ENCODE assay signal across 35 mouse cellular contexts in genomic region chr11:113737553-113737854, GRCm38 (mm10). TPM values are rescaled to one million over a fixed set of nuclear protein-coding genes. Genes with fewer than 3 reads are reported as not detected.
DNase-seq lines count a peak whose midpoint lies in the region; ATAC-seq and TF ChIP-seq lines count a peak whose summit lies in the region.
"Had no signal": no experiment of that assay in that cellular context is flagged by ENCODE, and none has a peak within 500 bp of the region (broad histone marks: within the 10 kb centered on the region; RNA-seq: fewer than 3 reads in every experiment).

No protein-coding gene starts in this region.

- DNase-seq in gastrocnemius, adult 2 months: no peak
- no peak for DNase-seq in gastrocnemius, postnatal 10 days
- no peak for DNase-seq in adrenal gland, postnatal 36 days
- DNase-seq: adrenal gland, postnatal 10 days; cerebellum, adult 18-20 months; cerebellum, postnatal 10 days; forebrain, postnatal 0 days; gastrocnemius, postnatal 25 days; kidney, postnatal 4 days; layer of hippocampus, adult 9-11 months; retina, postnatal 1 day; right cerebral cortex, postnatal 14 days had no signal

- no peaks in the 10 kb centered on the region for H3K9me3 ChIP-seq in liver, embryonic 16.5 days (replicated peaks; ENCODE audit: control insufficient read depth, low read length)
- no peaks in the 10 kb centered on the region for H3K9me3 ChIP-seq in liver, embryonic 12.5 days (replicated peaks)
- H3K9me3 ChIP-seq in megakaryocyte, embryonic 14.5 days: peaks cover 9% of the 10 kb centered on the region
- H3K9me3 ChIP-seq: forebrain, embryonic 12.5 days; heart, embryonic 12.5 days; limb, embryonic 10.5 days; limb, embryonic 15.5 days; liver, embryonic 15.5 days; midbrain, embryonic 15.5 days; neural tube, embryonic 15.5 days; stomach, embryonic 15.5 days had no signal

- no peaks in the 10 kb centered on the region; the same call in 1 of the 2 replicates for H3K36me3 ChIP-seq in liver, embryonic 16.5 days (ENCODE audit: control insufficient read depth, insufficient read depth)
- H3K36me3 ChIP-seq in liver, embryonic 12.5 days: peaks cover 36% of the 10 kb centered on the region
- peaks cover 10% of the 10 kb centered on the region for H3K36me3 ChIP-seq in megakaryocyte, embryonic 14.5 days (replicated peaks; ENCODE audit: low read length)
- H3K36me3 ChIP-seq: midbrain, embryonic 15.5 days; neural tube, embryonic 15.5 days had no signal

- H3K4me2 ChIP-seq in liver, embryonic 16.5 days (ENCODE audit: low read depth, low read length): no peak overlapping the region
- no peak overlapping the region for H3K4me2 ChIP-seq in liver, embryonic 12.5 days
- H3K4me2 ChIP-seq: forebrain, embryonic 12.5 days; heart, embryonic 12.5 days; hindbrain, embryonic 14.5 days; limb, embryonic 15.5 days; midbrain, embryonic 15.5 days; neural tube, embryonic 15.5 days; stomach, embryonic 15.5 days had no signal

- peaks cover 61% of the 10 kb centered on the region for H3K4me1 ChIP-seq in liver, embryonic 16.5 days (ENCODE audit: control insufficient read depth, low read depth, low read length)
- H3K4me1 ChIP-seq in liver, embryonic 12.5 days: peaks cover 88% of the 10 kb centered on the region
- H3K4me1 ChIP-seq in megakaryocyte, embryonic 14.5 days: peaks cover 67% of the 10 kb centered on the region

- H3K9ac ChIP-seq in liver, embryonic 16.5 days (ENCODE audit: low read depth, low read length): no peak overlapping the region
- H3K9ac ChIP-seq in liver, embryonic 12.5 days: no peak overlapping the region
- H3K9ac ChIP-seq: forebrain, embryonic 12.5 days; forebrain, postnatal 0 days; heart, embryonic 12.5 days; hindbrain, embryonic 14.5 days; limb, embryonic 15.5 days; liver, embryonic 15.5 days; midbrain, embryonic 15.5 days; neural tube, embryonic 15.5 days; stomach, embryonic 15.5 days had no signal

- peak overlapping the region; percentile 50 for H3K27ac ChIP-seq in gastrocnemius, adult 2 months
- H3K27ac ChIP-seq in liver, embryonic 16.5 days (ENCODE audit: low read length): 0 out of 2 replicates have a peak overlapping the region, but pooled peaks have one; percentile 22
- H3K27ac ChIP-seq in liver, embryonic 12.5 days: no peak overlapping the region
- H3K27ac ChIP-seq: forebrain, embryonic 12.5 days; hindbrain, embryonic 14.5 days; limb, embryonic 10.5 days; limb, embryonic 15.5 days; liver, embryonic 15.5 days; midbrain, embryonic 10.5 days; midbrain, embryonic 15.5 days; neural tube, embryonic 15.5 days; stomach, embryonic 15.5 days had no signal

- intact Hi-C loops in gastrocnemius, adult 2 months (cut with DNase I): no loop called here

- no peak for ATAC-seq in liver, embryonic 16.5 days (ENCODE audit: low read depth)
- ATAC-seq in liver, embryonic 12.5 days: no peak
- ATAC-seq in megakaryocyte, adult 5-6 weeks (ENCODE audit: poor library complexity, severe bottlenecking): no peak
- ATAC-seq: forebrain, postnatal 0 days; intestine, postnatal 0 days; midbrain, embryonic 15.5 days; Patski had no signal

- no peaks in the 10 kb centered on the region for H3K27me3 ChIP-seq in liver, embryonic 16.5 days (ENCODE audit: control insufficient read depth, insufficient read depth, low read depth, low read length)
- H3K27me3 ChIP-seq in liver, embryonic 12.5 days (replicated peaks): no peaks in the 10 kb centered on the region
- peaks cover 7% of the 10 kb centered on the region for H3K27me3 ChIP-seq in megakaryocyte, embryonic 14.5 days (replicated peaks)
- H3K27me3 ChIP-seq: CH12.LX; forebrain, embryonic 12.5 days; heart, embryonic 12.5 days; limb, embryonic 15.5 days; liver, embryonic 15.5 days; midbrain, embryonic 15.5 days; neural tube, embryonic 15.5 days; Patski; stomach, embryonic 15.5 days had no signal

- WGBS in liver, embryonic 16.5 days (ENCODE audit: insufficient replicate concordance): 72% methylated on average over 3 of the region's 3 CpGs
- WGBS in liver, embryonic 12.5 days (ENCODE audit: insufficient replicate concordance): 74% methylated on average over 3 of the region's 3 CpGs

- TF ChIP-seq CTCF in gastrocnemius, adult 2 months (IDR thresholded peaks at IDR 0.05): no peak

- H3K4me3 ChIP-seq in gastrocnemius, adult 2 months: no peak overlapping the region
- H3K4me3 ChIP-seq in liver, embryonic 16.5 days (ENCODE audit: low read depth, low read length): no peak overlapping the region
- no peak overlapping the region for H3K4me3 ChIP-seq in liver, embryonic 12.5 days
- peak overlapping the region; percentile 46 for H3K4me3 ChIP-seq in megakaryocyte, embryonic 14.5 days (replicated peaks)
- H3K4me3 ChIP-seq: erythroblast, embryonic 14.5 days; forebrain, embryonic 12.5 days; heart, embryonic 12.5 days; limb, embryonic 10.5 days; limb, embryonic 15.5 days; liver, embryonic 15.5 days; midbrain, embryonic 10.5 days; midbrain, embryonic 15.5 days; neural tube, embryonic 15.5 days; stomach, embryonic 15.5 days had no signal

RNA-seq across cellular contexts. Expression of gene Cdc42ep4, which starts 14.2 kb away (rescaled TPM):
- total RNA-seq in gastrocnemius, adult 2 months (2021): 1 to 10 TPM; 5.2 to 9.1 TPM
- total RNA-seq in gastrocnemius, postnatal 10 days (2021): 10 to 100 TPM; 19.1 to 22.0 TPM
- polyA plus RNA-seq in liver, embryonic 16.5 days (2015; fragmentation: Nextera tagmentation; extraction: Ambion mirVana): 16.7 and 18.4 TPM in 2 replicates
- 21.1 and 21.9 TPM in 2 replicates for polyA plus RNA-seq in liver, embryonic 12.5 days (2016; fragmentation: Nextera tagmentation; extraction: Ambion mirVana)
- 2.9 and 9.4 TPM in 2 replicates for polyA plus RNA-seq in megakaryocyte, embryonic 14.5 days (2012; ENCODE audit: insufficient read depth, low replicate concordance)
- 14.0 and 20.1 TPM in 2 replicates for total RNA-seq in megakaryocyte, adult 5-6 weeks (2015)
- 26.9 and 27.8 TPM in 2 replicates for total RNA-seq in megakaryocyte, adult 5-6 weeks (2017)
- 100 to 1,000 TPM; 128 to 136 TPM for total RNA-seq in adrenal gland, postnatal 36 days (2021)

RNA-seq across cellular contexts. Expression of gene Cpsf4l, which starts 27.7 kb away (rescaled TPM):
- not detected for total RNA-seq in gastrocnemius, adult 2 months (2021)
- not detected for total RNA-seq in gastrocnemius, postnatal 10 days (2021)
- 0.18 TPM in 1 of 2 replicates, not detected in the other for polyA plus RNA-seq in liver, embryonic 16.5 days (2015; fragmentation: Nextera tagmentation; extraction: Ambion mirVana)
- 0.20 TPM in 1 of 2 replicates, not detected in the other for polyA plus RNA-seq in liver, embryonic 12.5 days (2016; fragmentation: Nextera tagmentation; extraction: Ambion mirVana)
- polyA plus RNA-seq in megakaryocyte, embryonic 14.5 days (2012; ENCODE audit: insufficient read depth, low replicate concordance): not detected in 2 replicates
- total RNA-seq in megakaryocyte, adult 5-6 weeks (2015): not detected in 2 replicates
- not detected in 2 replicates for total RNA-seq in megakaryocyte, adult 5-6 weeks (2017)
- total RNA-seq in adrenal gland, postnatal 36 days (2021): under 1 TPM; 0.23 to 0.76 TPM
- total RNA-seq: forebrain, postnatal 0 days; gastrocnemius, postnatal 25 days; heart, adult 18-20 months; hematopoietic stem cell, adult 5-6 weeks; left cerebral cortex, postnatal 10 days had no signal
- polyA plus RNA-seq: C2C12; erythroblast, embryonic 14.5 days; heart, embryonic 12.5 days; intestine, postnatal 0 days; liver, embryonic 15.5 days; small intestine, adult 2 months had no signal

RNA-seq across cellular contexts. Expression of gene D11Wsu47e, which starts 53.3 kb away (rescaled TPM):
- total RNA-seq in gastrocnemius, adult 2 months (2021): 1 to 10 TPM; 4.5 to 6.3 TPM
- 10 to 100 TPM in 1 of 2 experiments, 1 to 10 TPM in 1; 7.3 to 10.9 TPM for total RNA-seq in gastrocnemius, postnatal 10 days (2021)
- 7.6 and 7.8 TPM in 2 replicates for polyA plus RNA-seq in liver, embryonic 16.5 days (2015; fragmentation: Nextera tagmentation; extraction: Ambion mirVana)
- polyA plus RNA-seq in liver, embryonic 12.5 days (2016; fragmentation: Nextera tagmentation; extraction: Ambion mirVana): 14.8 and 16.0 TPM in 2 replicates
- polyA plus RNA-seq in megakaryocyte, embryonic 14.5 days (2012; ENCODE audit: insufficient read depth, low replicate concordance): 5.2 TPM in 1 of 2 replicates, not detected in the other
- 3.2 and 5.4 TPM in 2 replicates for total RNA-seq in megakaryocyte, adult 5-6 weeks (2015)
- 10.3 and 13.1 TPM in 2 replicates for total RNA-seq in megakaryocyte, adult 5-6 weeks (2017)
- 10 to 100 TPM; 13.4 to 18.7 TPM for total RNA-seq in adrenal gland, postnatal 36 days (2021)

RNA-seq across cellular contexts. Expression of gene Fam104a, which starts 53.5 kb away (rescaled TPM):
- total RNA-seq in gastrocnemius, adult 2 months (2021): 10 to 100 TPM; 29.0 to 33.0 TPM
- total RNA-seq in gastrocnemius, postnatal 10 days (2021): 10 to 100 TPM; 34.8 to 37.9 TPM
- polyA plus RNA-seq in liver, embryonic 16.5 days (2015; fragmentation: Nextera tagmentation; extraction: Ambion mirVana): 38.9 and 39.2 TPM in 2 replicates
- polyA plus RNA-seq in liver, embryonic 12.5 days (2016; fragmentation: Nextera tagmentation; extraction: Ambion mirVana): 56.1 and 58.5 TPM in 2 replicates
- 129 and 266 TPM in 2 replicates for polyA plus RNA-seq in megakaryocyte, embryonic 14.5 days (2012; ENCODE audit: insufficient read depth, low replicate concordance)
- 15.5 and 16.1 TPM in 2 replicates for total RNA-seq in megakaryocyte, adult 5-6 weeks (2015)
- 11.2 and 19.6 TPM in 2 replicates for total RNA-seq in megakaryocyte, adult 5-6 weeks (2017)
- 10 to 100 TPM; 32.0 to 39.7 TPM for total RNA-seq in adrenal gland, postnatal 36 days (2021)

Comparison
In these comparisons a context has a peak if more than half of its experiments do, and no peak if none do; other contexts are left out.
1. RNA of gene Cdc42ep4, which starts 14.2 kb away (total RNA-seq): 128 to 136 TPM in adrenal gland, postnatal 36 days; 14.0 to 27.8 TPM in megakaryocyte, adult 5-6 weeks, 19.1 to 22.0 TPM in gastrocnemius, postnatal 10 days and 5.2 to 9.1 TPM in gastrocnemius, adult 2 months; every median in the first group is over 4 times any median in the second.